Mouse (Mus musculus) heart, postnatal 0 days (tissue): ENCODE measurements around the gene Kif2a.

Source experiments
- CTCF ChIP-seq: IDR thresholded peaks from 2 replicates; pipeline ENCODE4 v1.5.1; 2016; ENCODE audit warnings: antibody characterized with exemption, control low read depth, low read depth
- EP300 ChIP-seq: IDR thresholded peaks from 2 replicates; pipeline ENCODE4 v1.6.1; 2016; ENCODE audit warnings: antibody characterized with exemption, low read depth

- TF ChIP-seq CTCF, result no peak
- TF ChIP-seq EP300, result no peak
These were observed 76.4 kb downstream of the Kif2a start for GRCm38 (mm10) chr13:106945518-106945917.
